Mouse (Mus musculus) A20 (cell line): ENCODE results near the gene Spc25.
A peak's percentile ranks its signal among the peaks of the same experiment; 100 is the strongest.

Experiments
- DNase-seq: peaks from one replicate; pipeline ENCODE4 v3.0.0-alpha.2; 2011; ENCODE audit warnings: low read depth, low spot score

The Spc25 gene

GRCm38 (mm10) chr2:69205791-69206351 lies at the start of gene Spc25:
Spc25 (minus strand) TSS chr2:69206194.
- peak; percentile 95 for DNase-seq

GRCm38 (mm10) chr2:69248221-69248755 lies 42.3 kb upstream of the Spc25 start:
- DNase-seq = no peak

GRCm38 (mm10) chr2:69247081-69247480 lies 41.1 kb upstream of the Spc25 start:
- no peak for DNase-seq

GRCm38 (mm10) chr2:69244924-69245323 lies 38.9 kb upstream of the Spc25 start:
- no peak for DNase-seq

- DNase-seq = no peak
Measured at GRCm38 (mm10) chr2:69239315-69239714, 33.3 kb upstream of the Spc25 start.

- DNase-seq = no peak
Measured at GRCm38 (mm10) chr2:69234976-69235678, 29.1 kb upstream of the Spc25 start.

GRCm38 (mm10) chr2:69232101-69232500 lies 26.1 kb upstream of the Spc25 start:
- no peak for DNase-seq

- DNase-seq = no peak
Measured at GRCm38 (mm10) chr2:69230137-69230536, 24.1 kb upstream of the Spc25 start.

GRCm38 (mm10) chr2:69228635-69229034 lies 22.6 kb upstream of the Spc25 start:
- no peak for DNase-seq

- no peak for DNase-seq
Measured at GRCm38 (mm10) chr2:69226876-69227275, 20.9 kb upstream of the Spc25 start.

GRCm38 (mm10) chr2:69224724-69225123 lies 18.7 kb upstream of the Spc25 start:
- DNase-seq = no peak

GRCm38 (mm10) chr2:69222815-69223214 lies 16.8 kb upstream of the Spc25 start:
- DNase-seq = no peak

- DNase-seq = no peak
Measured at GRCm38 (mm10) chr2:69221868-69222416, 15.9 kb upstream of the Spc25 start.

- DNase-seq = no peak
Measured at GRCm38 (mm10) chr2:69215242-69215641, 9.2 kb upstream of the Spc25 start.

GRCm38 (mm10) chr2:69212652-69213051 lies 6.7 kb upstream of the Spc25 start:
- no peak for DNase-seq

- DNase-seq = no peak
Measured at GRCm38 (mm10) chr2:69210773-69211172, 4.8 kb upstream of the Spc25 start, which contains the start of gene G6pc2. G6pc2 (plus strand) TSS chr2:69211073.

GRCm38 (mm10) chr2:69209684-69210083 lies 3.7 kb upstream of the Spc25 start:
- DNase-seq = no peak

- no peak for DNase-seq
Measured at GRCm38 (mm10) chr2:69206523-69206922, 529 bp upstream of the Spc25 start.

- DNase-seq = no peak
Measured at GRCm38 (mm10) chr2:69205185-69205584, 809 bp downstream of the Spc25 start.

GRCm38 (mm10) chr2:69193555-69193954 lies 12.4 kb downstream of the Spc25 start:
- DNase-seq = no peak

GRCm38 (mm10) chr2:69191059-69191458 lies 14.9 kb downstream of the Spc25 start:
- DNase-seq = no peak

- DNase-seq = no peak
Measured at GRCm38 (mm10) chr2:69189222-69189621, 16.8 kb downstream of the Spc25 start.

GRCm38 (mm10) chr2:69188732-69189131 lies 17.3 kb downstream of the Spc25 start:
- DNase-seq = no peak
